Mouse (Mus musculus): ENCODE measurements around the gene Lsamp.

Lsamp gene

DNA sequence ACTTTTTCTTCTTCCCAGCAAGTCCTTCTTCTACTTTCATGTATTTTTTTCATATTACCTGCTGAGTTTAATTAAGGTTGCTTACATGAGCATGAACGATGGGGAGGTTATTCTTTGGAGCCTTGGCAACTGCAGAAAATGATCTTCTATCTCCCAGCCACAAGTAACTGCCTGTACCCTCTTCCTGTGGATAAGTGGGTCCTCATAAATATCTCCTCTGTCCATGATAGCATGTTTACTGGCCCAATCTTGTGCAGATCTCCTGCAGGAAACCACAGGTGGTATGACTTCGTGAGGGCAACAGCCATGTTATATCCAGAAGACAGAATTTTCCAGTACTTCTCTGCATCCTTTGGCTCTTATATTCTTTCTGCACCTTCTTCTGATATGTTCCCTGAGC is 2129.1 kb downstream of the Lsamp start:
- DNase-seq, result no peak

DNA sequence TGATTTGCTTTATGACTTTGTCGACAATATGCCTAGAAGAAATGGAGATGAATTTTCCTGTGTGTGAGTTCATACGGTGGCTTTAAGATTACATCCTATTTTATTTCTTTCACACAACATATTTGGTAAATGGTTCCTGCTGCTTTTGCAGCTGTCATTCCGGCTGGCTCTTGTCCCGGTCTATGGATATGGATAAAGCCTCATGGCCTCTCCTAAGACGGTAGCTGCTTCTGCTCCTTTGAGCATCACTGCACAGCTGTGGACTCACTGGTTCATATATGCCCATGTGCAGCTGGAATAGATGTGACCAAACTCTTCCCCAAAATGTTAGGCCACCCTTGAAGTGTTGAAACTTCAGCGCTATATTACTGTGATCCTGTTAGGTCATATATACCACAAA is 2137.6 kb downstream of the Lsamp start:
- DNase-seq, result no peak

DNA sequence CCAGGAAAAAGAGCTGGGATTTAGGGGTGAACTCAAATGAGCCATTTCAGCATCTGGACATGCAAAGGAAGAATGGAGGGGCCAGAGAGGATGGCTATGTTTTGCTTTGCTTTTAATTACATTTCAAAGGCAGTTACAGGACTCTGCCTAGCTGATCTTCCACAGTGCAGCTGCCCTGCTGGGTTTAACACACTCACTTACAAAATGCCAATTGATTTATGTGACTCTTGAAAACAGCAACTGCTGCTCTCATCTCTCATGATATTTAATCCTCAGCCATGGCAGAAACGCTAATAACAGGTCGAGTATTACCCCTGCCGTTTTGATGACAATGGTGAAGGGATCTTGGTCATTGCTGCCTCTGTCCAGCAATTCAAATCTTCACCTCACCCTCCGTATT is 2139.7 kb downstream of the Lsamp start:
- no peak for DNase-seq

DNA sequence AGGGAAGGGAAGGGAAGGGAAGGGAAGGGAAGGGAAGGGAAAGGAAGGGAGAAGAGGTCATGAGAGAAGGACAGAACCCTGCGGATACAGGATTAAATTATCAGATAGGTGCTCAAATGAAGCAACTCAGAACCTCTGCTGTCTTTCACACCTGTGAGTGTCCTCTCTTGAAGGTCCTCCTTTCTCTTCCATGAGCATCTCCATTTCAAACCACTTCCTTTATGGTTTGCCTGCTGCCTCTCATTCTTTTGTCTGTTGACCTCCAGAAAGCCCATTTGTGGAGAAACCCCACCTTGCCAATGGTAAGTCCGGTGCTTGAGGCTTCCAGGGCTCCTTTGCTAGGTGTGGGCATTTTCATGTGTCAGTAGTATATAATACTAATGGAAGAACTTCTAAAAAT is 2141.9 kb downstream of the Lsamp start:
- DNase-seq, result no peak

DNA sequence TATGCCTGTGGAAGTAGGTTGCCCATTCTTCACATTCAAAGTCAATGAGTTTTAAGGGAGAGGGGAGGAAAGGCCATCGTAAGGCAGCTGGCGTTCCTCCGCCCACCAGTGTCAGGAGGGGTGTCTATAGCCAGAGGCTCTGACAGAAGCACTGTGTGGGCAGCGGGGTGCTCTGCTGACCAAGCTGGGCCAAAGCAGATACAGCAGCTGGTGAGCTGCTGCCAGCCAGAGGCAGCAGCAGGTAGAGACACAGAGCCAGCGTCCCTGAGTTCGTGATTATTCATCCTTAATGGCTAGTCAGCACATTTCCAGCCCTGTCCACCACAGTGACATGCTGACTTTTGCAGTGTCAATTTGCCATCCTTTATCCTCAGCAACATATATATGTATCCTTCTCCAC is 2163.0 kb downstream of the Lsamp start:
- no peak for DNase-seq

DNA sequence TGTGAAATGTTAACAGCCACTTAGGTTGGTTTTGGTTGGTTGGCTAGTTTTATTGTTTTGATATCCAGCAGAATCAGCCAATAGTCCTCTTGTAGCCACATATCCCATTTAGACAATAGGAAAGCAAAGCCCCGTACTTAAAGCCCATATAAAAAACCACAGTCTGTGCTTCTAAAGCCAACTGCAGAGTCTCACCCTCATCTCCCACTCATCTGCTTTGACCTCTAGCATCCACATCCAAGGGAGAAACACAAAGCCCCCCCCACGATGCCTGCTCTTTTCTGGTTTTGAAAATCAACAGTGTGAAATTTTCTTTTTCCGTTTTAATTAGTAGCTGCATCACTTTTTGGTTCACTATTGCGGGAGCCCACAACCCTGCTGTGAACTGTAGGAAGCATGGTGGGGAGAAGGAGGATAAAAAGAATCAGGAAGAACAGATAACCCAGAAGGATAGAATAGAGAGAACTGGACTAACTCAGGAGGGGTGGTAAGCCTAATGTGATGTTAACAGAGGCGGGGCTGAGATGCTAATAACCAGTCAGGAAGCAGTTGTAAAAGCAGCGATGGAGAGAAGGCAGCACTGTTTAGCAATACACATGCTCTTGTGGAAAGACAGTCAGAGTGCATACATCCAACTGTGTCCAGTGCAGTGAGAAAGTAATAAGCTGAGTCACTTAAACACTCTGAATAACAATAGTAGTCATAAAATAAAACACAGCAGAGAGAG is 2165.2 kb downstream of the Lsamp start:
- DNase-seq, result no peak

DNA sequence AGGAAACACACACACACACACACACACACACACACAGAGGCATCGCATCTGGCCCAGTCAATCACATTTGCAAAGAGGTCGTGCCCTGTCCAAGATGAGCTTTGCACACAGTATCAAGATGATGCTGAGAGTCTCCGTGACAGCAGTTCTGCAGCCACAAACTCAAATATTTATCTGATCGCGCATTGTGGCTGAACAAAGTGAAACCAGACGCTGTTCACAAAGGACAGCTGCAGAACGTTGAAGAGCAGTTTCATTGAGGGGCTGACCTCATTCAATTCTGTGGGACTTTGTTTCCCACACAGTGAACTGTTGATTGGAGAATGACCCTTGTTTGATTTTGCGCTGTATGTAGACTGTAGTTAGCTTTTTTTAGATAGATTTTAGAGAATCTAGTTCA is 2168.5 kb downstream of the Lsamp start:
- DNase-seq, result no peak

DNA sequence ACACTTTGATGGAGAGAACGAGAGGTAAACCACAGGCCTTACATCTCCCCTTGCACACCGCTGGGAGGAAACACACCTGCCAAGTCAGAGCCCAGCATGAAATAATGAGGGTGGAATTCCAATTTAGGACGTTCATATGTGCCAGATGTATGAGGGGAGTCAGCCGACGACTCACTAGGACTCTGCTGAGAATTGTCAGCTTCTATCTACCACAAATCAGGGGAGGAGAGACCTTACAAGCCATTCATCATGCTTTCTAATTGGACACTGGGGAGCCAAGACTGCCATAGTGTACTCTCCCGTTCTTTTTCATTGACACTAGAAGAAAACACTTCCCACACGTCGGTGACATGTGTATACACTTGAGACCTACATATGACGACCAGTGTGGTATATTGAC is 2173.7 kb downstream of the Lsamp start:
- no peak for DNase-seq

DNA sequence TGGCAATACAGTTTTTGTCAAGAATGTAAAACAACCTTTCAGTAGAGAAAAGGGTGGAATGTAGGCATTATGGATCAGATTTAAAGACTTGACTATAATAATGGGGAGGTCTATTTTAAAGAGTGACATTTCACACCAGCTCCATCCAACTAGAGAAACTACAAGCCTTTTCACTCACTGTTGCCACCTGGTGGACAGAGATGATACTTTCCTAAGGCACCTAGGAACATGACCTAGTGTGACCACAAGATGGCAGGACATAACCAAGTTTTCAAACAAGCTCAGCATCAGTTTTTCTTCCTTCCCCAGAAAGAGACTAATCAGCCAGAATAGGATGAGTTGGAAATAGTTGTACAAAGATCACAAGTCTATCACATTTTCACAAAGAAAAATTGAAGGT is 2180.8 kb downstream of the Lsamp start:
- peak; percentile 78 for DNase-seq

DNA sequence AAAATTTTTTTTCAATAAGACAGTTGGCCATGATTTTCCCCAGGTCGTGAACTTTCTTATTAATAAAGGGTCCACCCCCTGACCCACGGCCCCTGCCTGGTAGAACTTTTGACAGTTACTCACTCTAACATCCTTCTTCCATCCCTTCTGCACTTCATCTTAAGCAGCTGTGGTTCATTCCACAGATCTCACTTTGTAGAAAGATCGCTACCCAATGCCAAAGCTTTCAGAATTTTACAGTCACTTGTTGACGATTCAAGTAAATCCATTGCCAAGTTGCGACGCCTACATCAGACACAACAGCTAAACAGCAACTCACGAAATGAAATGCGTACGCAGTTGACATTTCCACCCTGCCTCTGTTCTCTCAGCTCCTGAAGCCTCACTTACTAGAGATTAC is 2184.1 kb downstream of the Lsamp start:
- DNase-seq, result no peak

DNA sequence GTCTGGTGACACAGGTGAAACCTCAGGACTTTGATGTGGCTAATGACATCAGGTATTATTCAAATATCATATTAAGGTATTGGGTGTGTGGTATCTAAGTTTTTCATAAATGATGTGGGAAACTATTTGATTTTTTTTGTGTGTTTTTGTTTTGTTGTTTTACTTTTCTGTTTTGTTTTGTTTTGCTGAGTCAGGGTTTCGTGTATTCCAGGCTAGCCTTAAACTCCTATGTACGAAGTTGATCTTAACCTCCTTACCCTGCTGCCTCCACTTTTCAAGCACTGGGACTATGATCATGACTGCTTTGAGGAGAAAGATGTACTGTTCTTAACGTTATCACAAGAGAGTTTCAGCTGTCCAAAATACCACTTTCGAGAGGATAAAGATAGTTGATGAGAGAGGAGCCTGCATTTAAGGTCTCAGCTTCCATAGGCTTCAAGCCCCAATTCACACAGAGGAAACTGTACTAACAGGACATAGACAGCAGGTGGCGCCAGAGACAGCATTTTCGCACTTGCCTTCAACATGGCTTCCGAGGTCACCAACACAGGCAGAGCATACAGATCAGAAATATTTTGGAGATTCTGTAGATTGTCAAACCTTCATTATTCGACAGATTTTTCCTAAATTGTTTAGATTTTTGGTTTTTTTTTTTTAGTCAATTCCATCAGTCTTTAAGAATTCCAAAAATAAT is 2185.4 kb downstream of the Lsamp start:
- peak; percentile 85 for DNase-seq

DNA sequence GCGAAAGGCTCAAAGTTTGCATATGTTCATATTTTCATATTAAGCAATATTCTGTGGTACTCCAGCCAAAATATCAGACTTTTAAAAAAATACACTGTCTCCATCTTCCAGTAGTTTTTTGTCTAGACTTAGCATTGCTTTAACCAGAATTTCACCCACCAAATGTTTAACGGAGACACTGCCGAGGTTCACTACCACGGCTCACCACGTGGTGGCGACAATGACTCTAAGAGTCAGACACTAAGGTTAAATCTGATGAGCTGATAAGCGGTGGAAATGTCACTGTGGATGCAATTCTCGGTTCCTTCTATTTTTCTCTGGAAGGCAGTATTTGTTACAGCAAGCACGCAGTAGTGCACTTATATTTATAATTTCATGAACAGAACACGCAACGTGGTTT is 2188.3 kb downstream of the Lsamp start:
- peak; percentile 98 for DNase-seq

DNA sequence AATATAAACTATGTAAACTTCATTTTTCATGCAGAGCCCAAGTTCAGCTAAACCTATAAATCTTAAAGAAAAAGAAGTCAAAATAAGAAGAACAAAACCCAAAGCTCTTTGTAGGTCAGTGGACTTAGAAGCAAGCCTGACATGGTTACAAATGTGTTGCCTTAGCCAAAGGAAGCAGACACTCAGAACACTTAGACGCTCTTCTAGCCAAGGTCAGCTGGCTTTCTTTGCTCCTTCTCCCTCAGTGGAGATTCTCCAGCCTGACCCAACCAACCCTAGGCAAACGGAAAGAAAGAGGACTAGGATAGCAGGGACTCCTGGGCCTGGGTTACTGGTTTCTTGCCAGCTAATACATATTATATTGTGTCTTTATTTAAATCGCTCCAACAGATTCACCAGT is 2194.7 kb downstream of the Lsamp start:
- no peak for DNase-seq

DNA sequence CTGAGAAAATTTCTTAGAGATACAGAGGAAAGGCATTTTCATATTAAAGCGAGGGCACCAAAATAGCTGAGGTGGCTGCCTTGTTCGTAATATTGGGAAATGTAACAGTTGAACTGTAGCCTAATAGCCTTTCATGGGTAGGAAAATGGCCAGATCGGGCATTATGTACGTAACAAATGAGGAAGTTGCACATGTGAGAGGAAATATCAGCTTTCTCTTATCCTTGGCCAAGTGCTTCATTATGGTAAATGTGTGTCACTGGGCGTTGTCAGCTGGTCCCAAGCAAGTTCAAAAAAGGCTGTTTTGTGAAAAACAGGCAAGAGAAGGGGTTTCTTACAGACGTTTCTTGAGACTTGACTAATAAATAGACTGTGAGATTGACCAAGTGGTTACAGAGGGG is 2195.9 kb downstream of the Lsamp start:
- DNase-seq, result no peak

DNA sequence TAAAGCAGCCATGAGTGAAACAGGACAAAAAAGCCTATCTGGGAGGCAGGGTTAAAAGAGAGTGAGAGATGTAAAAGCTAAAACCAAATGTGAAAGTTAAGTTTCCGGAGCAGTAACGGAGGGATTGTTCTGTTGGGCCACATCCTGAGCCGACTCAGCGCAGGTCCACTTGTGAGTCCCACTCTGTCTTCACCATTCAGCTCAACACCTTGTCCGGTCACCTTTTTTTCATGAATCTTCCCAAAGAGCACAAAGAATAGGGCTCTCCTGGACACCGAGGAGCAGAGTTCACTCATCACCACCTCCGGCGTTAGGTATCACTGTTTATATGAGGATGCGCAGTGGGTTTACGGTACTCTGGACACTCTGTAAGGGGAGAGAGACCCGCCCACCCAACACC is 2196.3 kb downstream of the Lsamp start:
- no peak for DNase-seq

DNA sequence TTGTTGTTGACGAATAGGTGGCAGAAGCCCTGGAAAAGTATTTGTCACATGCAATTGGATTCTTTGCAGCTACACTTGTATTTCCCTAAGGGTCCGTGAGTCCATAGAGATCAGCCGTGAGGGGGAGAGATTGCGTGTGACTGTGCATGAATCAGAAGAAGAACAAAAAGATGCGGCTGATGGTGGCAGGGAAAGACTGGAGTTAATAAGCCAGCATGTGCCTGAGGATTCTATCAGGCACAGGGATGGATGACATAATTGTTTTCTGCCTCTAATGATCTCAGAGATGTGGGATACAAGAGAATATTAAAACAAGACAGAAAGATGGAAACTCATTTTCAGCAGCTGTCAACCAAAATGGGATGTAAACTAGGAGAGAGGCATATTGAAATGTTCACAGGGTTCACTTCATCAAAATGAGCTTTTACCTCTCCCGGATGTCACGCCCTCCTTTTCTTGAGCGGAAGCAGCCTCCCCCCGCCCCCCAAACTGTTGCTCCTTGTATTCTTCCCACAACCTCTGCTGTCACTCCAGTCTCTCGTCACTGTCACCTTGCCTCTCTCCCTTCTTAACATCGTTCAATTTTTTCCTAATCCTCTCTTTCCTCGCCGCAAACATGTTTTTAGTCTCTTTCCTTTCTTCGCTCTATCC is 2205.4 kb downstream of the Lsamp start:
- peak; percentile 48 for DNase-seq

DNA sequence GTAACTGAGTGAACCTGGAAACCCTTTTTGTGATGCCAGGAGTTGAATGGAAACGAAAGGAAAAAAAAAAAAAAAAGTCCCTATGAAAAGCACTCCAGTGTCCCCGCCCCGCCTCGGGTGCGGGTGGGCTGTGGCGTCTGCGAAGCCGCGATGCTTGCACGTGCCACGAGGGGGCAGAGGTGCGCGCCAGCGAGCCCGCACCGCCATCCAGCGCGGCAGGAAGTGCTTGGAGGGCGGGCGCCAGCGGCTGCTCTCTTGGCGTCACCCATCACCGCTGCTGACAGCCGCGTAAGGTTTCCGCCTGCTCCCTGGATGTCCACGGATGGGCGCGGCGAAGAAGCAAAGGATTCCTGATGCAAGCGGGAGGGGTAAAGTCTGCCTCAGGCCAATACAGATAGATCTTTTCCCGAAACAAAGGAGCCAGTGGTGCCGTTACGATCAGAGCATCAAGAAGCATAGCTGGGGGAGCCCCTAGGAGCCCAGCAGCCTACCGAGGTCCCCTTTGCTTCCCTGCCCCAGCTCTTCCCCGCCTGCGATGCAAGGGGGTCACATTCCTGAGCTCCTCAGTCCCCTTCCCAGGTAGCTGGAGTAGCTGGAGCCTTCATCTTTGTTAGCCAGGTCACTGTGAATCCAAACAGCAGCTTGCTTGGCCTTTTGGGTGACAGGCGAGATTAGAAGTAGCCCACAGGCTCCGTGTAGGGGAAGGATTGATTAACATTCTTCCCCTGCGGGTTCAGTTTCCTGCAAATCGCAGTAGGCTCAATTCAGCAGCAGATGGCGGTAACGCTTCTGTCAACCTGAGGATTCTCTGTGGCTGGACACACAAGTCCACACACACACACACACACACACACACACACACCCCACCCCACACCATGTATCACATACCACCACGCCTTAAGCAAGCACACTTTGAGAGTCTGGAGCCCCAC is 2206.2 kb downstream of the Lsamp start:
- DNase-seq, result peak; percentile 95
